Mouse (Mus musculus): ENCODE results near the gene Lrrc36. TPM values are rescaled to one million over a fixed set of nuclear protein-coding genes. Genes with fewer than 3 reads are reported as not detected.

The Lrrc36 gene
- polyA plus RNA-seq, 1 experiment from 2014 or later = 0.11 TPM

- Histone ChIP-seq H3K4me1 (ENCODE audit: insufficient read depth) (peaks cover 8% of the 10 kb centered on the region), H3K36me3 (replicated peaks; ENCODE audit: insufficient read depth, low read length) (no peaks in the 10 kb centered on the region), H3K27me3 (ENCODE audit: insufficient read depth, low read length) (no peaks in the 10 kb centered on the region), H3K4me2 (ENCODE audit: low read depth, low read length) (no peak overlapping the region), H3K9me3 (ENCODE audit: low read length) (no peaks in the 10 kb centered on the region), H3K9ac (replicated peaks) (no peak overlapping the region), H3K4me3 (ENCODE audit: low read depth, low read length) (no peak overlapping the region), H3K27ac (ENCODE audit: low read depth) (no peak overlapping the region)
- DNase-seq (no peak), ATAC-seq (no peak)
- TF ChIP-seq EP300 (IDR thresholded peaks at IDR 0.05; ENCODE audit: low read depth) (no peak), CTCF (IDR thresholded peaks at IDR 0.05; ENCODE audit: low read depth) (no peak)
- 66% methylated on average over 15 of the region's 15 CpGs for WGBS (ENCODE audit: insufficient replicate concordance)
Observed at GRCm38 (mm10) chr8:105451903-105452603, 38.7 kb downstream of the Lrrc36 start.

GRCm38 (mm10) chr8:105453296-105453695 lies 39.9 kb downstream of the Lrrc36 start:
- Histone ChIP-seq H3K36me3 (replicated peaks; ENCODE audit: insufficient read depth, low read length) (no peaks in the 10 kb centered on the region), H3K27me3 (ENCODE audit: insufficient read depth, low read length) (no peaks in the 10 kb centered on the region), H3K9ac (replicated peaks) (no peak overlapping the region), H3K4me1 (ENCODE audit: insufficient read depth) (peaks cover 8% of the 10 kb centered on the region; the same call in 1 of the 2 replicates), H3K4me2 (ENCODE audit: low read depth, low read length) (no peak overlapping the region), H3K9me3 (ENCODE audit: low read length) (no peaks in the 10 kb centered on the region), H3K4me3 (ENCODE audit: low read depth, low read length) (no peak overlapping the region), H3K27ac (ENCODE audit: low read depth) (no peak overlapping the region)
- ATAC-seq (no peak), DNase-seq (no peak)
- TF ChIP-seq EP300 (IDR thresholded peaks at IDR 0.05; ENCODE audit: low read depth) (no peak), CTCF (IDR thresholded peaks at IDR 0.05; ENCODE audit: low read depth) (peak; percentile 49)
- 45% methylated on average over 5 of the region's 5 CpGs for WGBS (ENCODE audit: insufficient replicate concordance)

GRCm38 (mm10) chr8:105454088-105454487 lies 40.7 kb downstream of the Lrrc36 start:
- Histone ChIP-seq H3K27ac (ENCODE audit: low read depth) (no peak overlapping the region), H3K9ac (replicated peaks) (no peak overlapping the region), H3K4me1 (ENCODE audit: insufficient read depth) (peaks cover 5% of the 10 kb centered on the region; the same call in 1 of the 2 replicates), H3K27me3 (ENCODE audit: insufficient read depth, low read length) (no peaks in the 10 kb centered on the region), H3K4me3 (ENCODE audit: low read depth, low read length) (no peak overlapping the region), H3K9me3 (ENCODE audit: low read length) (no peaks in the 10 kb centered on the region), H3K4me2 (ENCODE audit: low read depth, low read length) (no peak overlapping the region), H3K36me3 (replicated peaks; ENCODE audit: insufficient read depth, low read length) (no peaks in the 10 kb centered on the region)
- TF ChIP-seq CTCF (IDR thresholded peaks at IDR 0.05; ENCODE audit: low read depth) (no peak), EP300 (IDR thresholded peaks at IDR 0.05; ENCODE audit: low read depth) (no peak)
- 53% methylated on average over 5 of the region's 5 CpGs for WGBS (ENCODE audit: insufficient replicate concordance)
- DNase-seq (no peak), ATAC-seq (no peak)

GRCm38 (mm10) chr8:105455218-105455617 lies 41.8 kb downstream of the Lrrc36 start:
- no peaks in the 10 kb centered on the region for H3K36me3 ChIP-seq (replicated peaks; ENCODE audit: insufficient read depth, low read length)
- 16% methylated on average over 10 of the region's 10 CpGs for WGBS (ENCODE audit: insufficient replicate concordance)
- H3K4me3 ChIP-seq (ENCODE audit: low read depth, low read length) = peak overlapping the region; percentile 13; the same call in 1 of the 2 replicates
- H3K27ac ChIP-seq (ENCODE audit: low read depth) = peak overlapping the region; percentile 49
- H3K27me3 ChIP-seq (ENCODE audit: insufficient read depth, low read length) = no peaks in the 10 kb centered on the region
- DNase-seq = no peak
- no peaks in the 10 kb centered on the region for H3K9me3 ChIP-seq (ENCODE audit: low read length)
- no peaks in the 10 kb centered on the region for H3K4me1 ChIP-seq (ENCODE audit: insufficient read depth)
- ATAC-seq = peak; percentile 38; the same call in 1 of the 2 replicates
- 0 out of 2 replicates have a peak overlapping the region, but pooled peaks have one; percentile 35 for H3K9ac ChIP-seq (replicated peaks)
- TF ChIP-seq EP300 (IDR thresholded peaks at IDR 0.05; ENCODE audit: low read depth) (0 out of 2 replicates have a peak, but pooled peaks have one; percentile 8), CTCF (IDR thresholded peaks at IDR 0.05; ENCODE audit: low read depth) (no peak)
- H3K4me2 ChIP-seq (ENCODE audit: low read depth, low read length) = peak overlapping the region; percentile 45

DNA sequence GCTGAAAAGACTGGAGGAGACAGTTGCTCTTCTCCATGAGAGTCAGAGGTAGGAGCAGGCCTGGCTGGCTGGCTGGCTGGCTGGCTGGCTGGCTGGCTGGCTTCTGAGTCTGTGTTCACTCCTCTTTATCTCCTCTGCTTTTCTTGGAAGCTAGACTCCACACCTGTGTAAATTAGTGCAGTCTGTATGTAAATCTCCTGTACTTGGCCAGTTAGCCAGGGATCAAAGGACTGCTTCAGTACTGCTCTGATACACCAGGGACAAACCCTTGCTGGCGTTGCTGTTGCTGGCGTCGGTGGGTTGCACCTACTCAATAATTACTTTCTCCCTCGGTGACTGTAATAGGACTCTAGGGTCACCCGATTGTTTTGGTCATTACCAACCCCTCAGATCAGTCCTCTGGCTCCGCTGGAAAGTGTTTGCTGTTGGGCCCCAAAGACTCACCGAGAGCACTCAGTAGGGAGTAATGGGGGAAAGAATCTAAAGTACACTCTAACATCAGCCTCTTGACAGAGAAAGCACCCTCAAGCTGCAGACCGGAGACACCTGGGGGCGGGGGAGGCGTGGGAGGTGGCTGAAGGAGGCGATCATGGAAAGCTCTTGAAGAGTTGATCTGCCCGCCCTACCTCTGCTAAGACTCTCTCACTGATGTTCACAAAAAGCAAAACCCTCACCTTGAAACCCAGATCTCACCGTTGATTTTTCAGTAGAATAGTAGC lies 47.9 kb downstream of the Lrrc36 start:
- Histone ChIP-seq H3K36me3 (replicated peaks; ENCODE audit: insufficient read depth, low read length) (no peaks in the 10 kb centered on the region), H3K9ac (replicated peaks) (no peak overlapping the region), H3K9me3 (ENCODE audit: low read length) (no peaks in the 10 kb centered on the region), H3K27me3 (ENCODE audit: insufficient read depth, low read length) (no peaks in the 10 kb centered on the region), H3K4me1 (ENCODE audit: insufficient read depth) (no peaks in the 10 kb centered on the region), H3K4me3 (ENCODE audit: low read depth, low read length) (no peak overlapping the region), H3K27ac (ENCODE audit: low read depth) (no peak overlapping the region), H3K4me2 (ENCODE audit: low read depth, low read length) (no peak overlapping the region)
- TF ChIP-seq CTCF (IDR thresholded peaks at IDR 0.05; ENCODE audit: low read depth) (no peak), EP300 (IDR thresholded peaks at IDR 0.05; ENCODE audit: low read depth) (no peak)
- 57% methylated on average over 13 of the region's 13 CpGs for WGBS (ENCODE audit: insufficient replicate concordance)
- DNase-seq = no peak
- ATAC-seq = no peak

DNA sequence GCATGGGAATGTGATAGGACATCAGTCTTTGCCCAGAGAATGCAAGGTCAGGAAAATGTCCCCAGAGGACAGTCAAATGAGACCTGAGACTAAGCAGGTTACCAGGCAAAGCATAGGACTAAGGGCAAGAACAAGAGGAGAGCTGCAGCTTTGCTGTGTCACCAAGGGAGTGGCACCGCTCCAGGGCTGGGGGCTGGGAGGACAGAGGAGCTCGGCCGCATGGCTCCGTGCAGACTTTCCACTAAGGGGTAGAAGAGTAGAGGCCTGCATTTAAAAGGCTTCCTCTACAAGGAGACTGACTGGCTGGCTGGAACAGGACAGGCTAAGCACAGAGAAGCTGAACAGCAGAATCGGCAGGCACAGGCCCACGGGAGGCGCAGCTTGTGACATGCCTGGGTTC lies 51.2 kb downstream of the Lrrc36 start:
- no peak for TF ChIP-seq EP300 (IDR thresholded peaks at IDR 0.05; ENCODE audit: low read depth)
- TF ChIP-seq CTCF (IDR thresholded peaks at IDR 0.05; ENCODE audit: low read depth) = no peak
- Histone ChIP-seq H3K9me3 (ENCODE audit: low read length) (no peaks in the 10 kb centered on the region), H3K27ac (ENCODE audit: low read depth) (no peak overlapping the region), H3K36me3 (replicated peaks; ENCODE audit: insufficient read depth, low read length) (no peaks in the 10 kb centered on the region), H3K4me1 (ENCODE audit: insufficient read depth) (no peaks in the 10 kb centered on the region), H3K4me3 (ENCODE audit: low read depth, low read length) (no peak overlapping the region), H3K27me3 (ENCODE audit: insufficient read depth, low read length) (no peaks in the 10 kb centered on the region), H3K4me2 (ENCODE audit: low read depth, low read length) (no peak overlapping the region), H3K9ac (replicated peaks) (no peak overlapping the region)
- WGBS (ENCODE audit: insufficient replicate concordance) = 82% methylated on average over 7 of the region's 7 CpGs
- DNase-seq (no peak), ATAC-seq (no peak)

Data from liver, postnatal 0 days (tissue).